Mouse (Mus musculus): Measurements from ENCODE around the gene Nkain2.

GRCm38 (mm10) chr10:31899501-31899900 lies 990.8 kb downstream of the Nkain2 start:
- TF ChIP-seq CTCF (IDR thresholded peaks at IDR 0.05) (no peak), EP300 (IDR thresholded peaks at IDR 0.05; ENCODE audit: insufficient read depth, low read depth, low read length) (no peak), POLR2A (IDR thresholded peaks at IDR 0.05; ENCODE audit: insufficient read depth, low read depth, low read length) (no peak)

Data from heart, adult 2 months (tissue).